Comparison of ENCODE assay signal across 9 mouse cellular contexts in the genomic region with DNA sequence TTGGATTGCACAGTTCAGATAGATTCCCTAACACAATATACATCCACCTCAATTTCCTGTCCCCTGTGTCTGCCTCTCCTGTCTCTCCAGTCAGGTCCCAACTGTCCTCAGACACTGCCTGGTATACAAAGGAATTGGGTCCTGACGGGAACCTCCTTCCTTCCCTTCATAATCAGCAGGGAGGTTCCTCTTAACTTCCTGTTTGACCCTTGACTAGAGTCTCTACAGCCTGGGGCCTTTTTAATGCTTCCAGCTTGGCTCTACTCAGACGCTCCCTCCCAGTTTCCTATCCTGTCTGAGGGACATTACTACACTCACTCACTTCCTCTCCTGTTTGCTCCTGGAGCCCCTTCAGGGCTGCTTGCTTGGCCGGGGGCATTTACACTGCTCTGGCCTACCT. TPM values are rescaled to one million over a fixed set of nuclear protein-coding genes. Genes with fewer than 3 reads are reported as not detected.
A peak's percentile ranks its signal among the peaks of the same experiment; 100 is the strongest.
DNase-seq lines count a peak whose midpoint lies in the region; ATAC-seq and TF ChIP-seq lines count a peak whose summit lies in the region.
"Had no signal": no experiment of that assay in that cellular context is flagged by ENCODE, and none has a peak within 500 bp of the region (broad histone marks: within the 10 kb centered on the region; RNA-seq: fewer than 3 reads in every experiment).

No protein-coding gene starts in this region.

- DNase-seq in liver, adult 2 months (ENCODE audit: extremely low read depth, low read depth, low spot score): no peak
- no peak for DNase-seq in liver
- DNase-seq in liver, embryonic 13.5 days: no peak
- DNase-seq in hindbrain, postnatal 0 days (ENCODE audit: low spot score): no peak
- DNase-seq in urinary bladder, postnatal 36 days (ENCODE audit: low spot score in 2 of 2): no peak

- ATAC-seq in heart, embryonic 11.5 days (replicated peaks; ENCODE audit: insufficient number of reproducible peaks, low FRiP score, low TSS enrichment): no peak
- no peak for ATAC-seq in liver, embryonic 13.5 days (ENCODE audit: low read depth)
- ATAC-seq in stomach, embryonic 16.5 days (ENCODE audit: insufficient read depth, low FRiP score): no peak
- no peak for ATAC-seq in hindbrain, postnatal 0 days
- ATAC-seq: forebrain, embryonic 16.5 days had no signal

- peak overlapping the region; percentile 36 for H3K27ac ChIP-seq in liver, adult 2 months (replicated peaks; ENCODE audit: insufficient read depth, low read depth, low read length)
- H3K27ac ChIP-seq in heart, embryonic 11.5 days (ENCODE audit: low read depth, low read length): peak overlapping the region; percentile 62; the same call in 1 of the 2 replicates
- peak overlapping the region; percentile 53; the same call in 1 of the 2 replicates for H3K27ac ChIP-seq in liver, embryonic 13.5 days
- H3K27ac ChIP-seq in stomach, embryonic 16.5 days (ENCODE audit: low read length): peak overlapping the region; percentile 57
- no peak overlapping the region for H3K27ac ChIP-seq in hindbrain, postnatal 0 days

- H3K36me3 ChIP-seq in liver, adult 2 months (ENCODE audit: control insufficient read depth, insufficient read depth, low read length): peaks cover 10% of the 10 kb centered on the region; the same call in 1 of the 2 replicates
- H3K36me3 ChIP-seq in heart, embryonic 11.5 days (ENCODE audit: control insufficient read depth, insufficient read depth, low read length): no peaks in the 10 kb centered on the region; the same call in 1 of the 2 replicates
- no peaks in the 10 kb centered on the region for H3K36me3 ChIP-seq in liver, embryonic 13.5 days
- H3K36me3 ChIP-seq in stomach, embryonic 16.5 days (ENCODE audit: control insufficient read depth, insufficient read depth, low read length): no peaks in the 10 kb centered on the region
- no peaks in the 10 kb centered on the region for H3K36me3 ChIP-seq in hindbrain, postnatal 0 days (ENCODE audit: insufficient read depth, low read length)
- H3K36me3 ChIP-seq: G1E had no signal

- no peak for TF ChIP-seq POLR2A in liver, adult 2 months (IDR thresholded peaks at IDR 0.05; ENCODE audit: extremely low read depth, insufficient read depth, low read length)

- no peak overlapping the region for H3K4me2 ChIP-seq in heart, embryonic 11.5 days
- no peak overlapping the region for H3K4me2 ChIP-seq in liver, embryonic 13.5 days
- no peak overlapping the region for H3K4me2 ChIP-seq in stomach, embryonic 16.5 days (ENCODE audit: low read depth, low read length)
- no peak overlapping the region for H3K4me2 ChIP-seq in hindbrain, postnatal 0 days (ENCODE audit: low read depth, low read length)

- no peak for TF ChIP-seq CTCF in liver, adult 2 months (IDR thresholded peaks at IDR 0.05; ENCODE audit: low read depth, low read length)
- TF ChIP-seq CTCF in hindbrain, postnatal 0 days (IDR thresholded peaks at IDR 0.05; ENCODE audit: low read depth): no peak

- no peaks in the 10 kb centered on the region for H3K9me3 ChIP-seq in heart, embryonic 11.5 days (replicated peaks; ENCODE audit: control insufficient read depth, low read length)
- H3K9me3 ChIP-seq in liver, embryonic 13.5 days (replicated peaks): no peaks in the 10 kb centered on the region
- H3K9me3 ChIP-seq in stomach, embryonic 16.5 days (replicated peaks; ENCODE audit: control insufficient read depth, low read length): no peaks in the 10 kb centered on the region
- no peaks in the 10 kb centered on the region for H3K9me3 ChIP-seq in hindbrain, postnatal 0 days (ENCODE audit: low read length)
- H3K9me3 ChIP-seq: G1E had no signal

- H3K4me3 ChIP-seq in liver, adult 2 months (ENCODE audit: insufficient read depth, low read depth, low read length): no peak overlapping the region
- H3K4me3 ChIP-seq in heart, embryonic 11.5 days (ENCODE audit: low read depth, low read length): no peak overlapping the region
- no peak overlapping the region for H3K4me3 ChIP-seq in liver, embryonic 13.5 days (replicated peaks)
- H3K4me3 ChIP-seq in stomach, embryonic 16.5 days (replicated peaks; ENCODE audit: low read length): no peak overlapping the region
- H3K4me3 ChIP-seq in hindbrain, postnatal 0 days (ENCODE audit: low read length): no peak overlapping the region

- H3K79me2 ChIP-seq in liver, adult 2 months (ENCODE audit: control insufficient read depth, insufficient read depth, low read length): peaks cover 71% of the 10 kb centered on the region

- peaks cover 51% of the 10 kb centered on the region for H3K4me1 ChIP-seq in liver, adult 2 months (ENCODE audit: control insufficient read depth, insufficient read depth, low read length)
- peaks cover 39% of the 10 kb centered on the region for H3K4me1 ChIP-seq in heart, embryonic 11.5 days (ENCODE audit: control insufficient read depth, insufficient read depth, low read length)
- peaks cover 61% of the 10 kb centered on the region for H3K4me1 ChIP-seq in liver, embryonic 13.5 days (replicated peaks)
- H3K4me1 ChIP-seq in stomach, embryonic 16.5 days (ENCODE audit: control insufficient read depth, insufficient read depth, low read length): peaks cover 47% of the 10 kb centered on the region
- peaks cover 13% of the 10 kb centered on the region for H3K4me1 ChIP-seq in hindbrain, postnatal 0 days (ENCODE audit: insufficient read depth, low read length)

- H3K27me3 ChIP-seq in liver, adult 2 months (ENCODE audit: control insufficient read depth, insufficient read depth, low read length): no peaks in the 10 kb centered on the region
- no peaks in the 10 kb centered on the region for H3K27me3 ChIP-seq in heart, embryonic 11.5 days (ENCODE audit: control insufficient read depth, insufficient read depth, low read length)
- H3K27me3 ChIP-seq in liver, embryonic 13.5 days: no peaks in the 10 kb centered on the region
- H3K27me3 ChIP-seq in stomach, embryonic 16.5 days (ENCODE audit: control insufficient read depth, insufficient read depth, low read length): no peaks in the 10 kb centered on the region
- no peaks in the 10 kb centered on the region for H3K27me3 ChIP-seq in hindbrain, postnatal 0 days (ENCODE audit: insufficient read depth, low read length)

- WGBS in liver, adult 2 months: 54% methylated on average over 3 of the region's 3 CpGs
- 39% methylated on average over 3 of the region's 3 CpGs for WGBS in heart, embryonic 11.5 days (ENCODE audit: insufficient replicate concordance)
- WGBS in liver, embryonic 13.5 days (ENCODE audit: insufficient replicate concordance): 20% methylated on average over 3 of the region's 3 CpGs
- WGBS in stomach, embryonic 16.5 days: 48% methylated on average over 3 of the region's 3 CpGs
- WGBS in hindbrain, postnatal 0 days: 76% methylated on average over 3 of the region's 3 CpGs

- H3K9ac ChIP-seq in liver, adult 2 months (ENCODE audit: low read depth, low read length): no peak overlapping the region
- H3K9ac ChIP-seq in heart, embryonic 11.5 days (ENCODE audit: low read depth, low read length): no peak overlapping the region
- H3K9ac ChIP-seq in liver, embryonic 13.5 days: no peak overlapping the region
- H3K9ac ChIP-seq in stomach, embryonic 16.5 days (ENCODE audit: low read length): peak overlapping the region; percentile 36; the same call in 1 of the 2 replicates
- H3K9ac ChIP-seq in hindbrain, postnatal 0 days (replicated peaks; ENCODE audit: low read length): no peak overlapping the region

RNA-seq across cellular contexts. Expression of gene Baiap2, which starts 12.9 kb away (rescaled TPM):
- 11.6 and 16.2 TPM in 2 replicates for total RNA-seq in liver, adult 2 months (2014; rRNA removed)
- polyA plus RNA-seq in liver, adult 2 months (2012; rRNA removed): 45.6 and 59.4 TPM in 2 replicates
- 12.8 and 15.4 TPM in 2 replicates for polyA plus RNA-seq in heart, embryonic 11.5 days (2014; fragmentation: Nextera tagmentation; extraction: Ambion mirVana)
- 5.1 and 5.5 TPM in 2 replicates for polyA plus RNA-seq in liver, embryonic 13.5 days (2015; fragmentation: Nextera tagmentation; extraction: Ambion mirVana)
- polyA plus RNA-seq in stomach, embryonic 16.5 days (2015; fragmentation: Nextera tagmentation; extraction: Ambion mirVana): 41.4 and 52.6 TPM in 2 replicates
- total RNA-seq in hindbrain, postnatal 0 days (2014; rRNA removed): 45.9 and 62.4 TPM in 2 replicates
- polyA plus RNA-seq in hindbrain, postnatal 0 days (2015; fragmentation: Nextera tagmentation; extraction: Ambion mirVana): 30.8 and 31.5 TPM in 2 replicates

RNA-seq across cellular contexts. Expression of gene Chmp6, which starts 42.2 kb away (rescaled TPM):
- total RNA-seq in liver, adult 2 months (2014; rRNA removed): 20.6 and 21.6 TPM in 2 replicates
- 34.2 and 34.9 TPM in 2 replicates for polyA plus RNA-seq in liver, adult 2 months (2012; rRNA removed)
- 63.7 and 66.4 TPM in 2 replicates for polyA plus RNA-seq in heart, embryonic 11.5 days (2014; fragmentation: Nextera tagmentation; extraction: Ambion mirVana)
- 37.4 and 37.6 TPM in 2 replicates for polyA plus RNA-seq in liver, embryonic 13.5 days (2015; fragmentation: Nextera tagmentation; extraction: Ambion mirVana)
- polyA plus RNA-seq in stomach, embryonic 16.5 days (2015; fragmentation: Nextera tagmentation; extraction: Ambion mirVana): 80.1 and 82.0 TPM in 2 replicates
- total RNA-seq in hindbrain, postnatal 0 days (2014; rRNA removed): 102 and 117 TPM in 2 replicates
- polyA plus RNA-seq in hindbrain, postnatal 0 days (2015; fragmentation: Nextera tagmentation; extraction: Ambion mirVana): 115 and 118 TPM in 2 replicates
